Mouse (Mus musculus) thymus, adult 2 months (tissue): Measurements from ENCODE around the gene Gm21988.

Source experiments
- CTCF ChIP-seq: fragments of 200-500 bp; IDR thresholded peaks from 2 replicates; pipeline ENCODE4 v1.5.1; 2012; ENCODE audit warnings: mild to moderate bottlenecking, control low read depth, low read length, moderate library complexity, borderline replicate concordance; ENCODE audit not compliant: control insufficient read depth, poor library complexity, insufficient read depth; ENCODE audit errors: extremely low read depth
- POLR2A ChIP-seq: fragments of 200-500 bp; IDR thresholded peaks from 2 replicates; pipeline ENCODE4 v1.6.1; 2012; ENCODE audit warnings: mild to moderate bottlenecking, low read length, control low read depth, moderate library complexity; ENCODE audit not compliant: control insufficient read depth, poor library complexity, insufficient read depth; ENCODE audit errors: extremely low read depth

- TF ChIP-seq CTCF = no peak
- TF ChIP-seq POLR2A = no peak
These were observed 50.1 kb downstream of the Gm21988 start for GRCm38 (mm10) chr11:70189319-70190134.
